Mouse (Mus musculus): ENCODE results near the gene Tmem266. TPM values are rescaled to one million over a fixed set of nuclear protein-coding genes. Genes with fewer than 3 reads are reported as not detected.

Tmem266 gene
- total RNA-seq, 2 experiments from 2014 or later = 7.7 to 10.0 TPM

- DNase-seq (ENCODE audit: low spot score in 2 of 2) = no peak
Measured at GRCm38 (mm10) chr9:55398985-55399554, 72.4 kb downstream of the Tmem266 start.

GRCm38 (mm10) chr9:55402276-55402675 lies 75.6 kb downstream of the Tmem266 start:
- no peak for DNase-seq (ENCODE audit: low spot score in 2 of 2)

- no peak for DNase-seq (ENCODE audit: low spot score in 2 of 2)
Measured at GRCm38 (mm10) chr9:55404256-55404655, 77.5 kb downstream of the Tmem266 start.

GRCm38 (mm10) chr9:55404976-55405702 lies 78.4 kb downstream of the Tmem266 start:
- DNase-seq (ENCODE audit: low spot score in 2 of 2) = no peak

GRCm38 (mm10) chr9:55406773-55407172 lies 80.1 kb downstream of the Tmem266 start:
- DNase-seq (ENCODE audit: low spot score in 2 of 2) = no peak

GRCm38 (mm10) chr9:55408851-55409250 lies 82.1 kb downstream of the Tmem266 start:
- peak in 1 of 2 experiments; percentile 33 for DNase-seq (ENCODE audit: low spot score in 2 of 2)

GRCm38 (mm10) chr9:55409833-55410232 lies 83.1 kb downstream of the Tmem266 start:
- no peak for DNase-seq (ENCODE audit: low spot score in 2 of 2)

- DNase-seq (ENCODE audit: low spot score in 2 of 2) = no peak
Measured at GRCm38 (mm10) chr9:55410430-55410829, 83.7 kb downstream of the Tmem266 start.

- no peak for DNase-seq (ENCODE audit: low spot score in 2 of 2)
Measured at GRCm38 (mm10) chr9:55411154-55411553, 84.4 kb downstream of the Tmem266 start.

- no peak for DNase-seq (ENCODE audit: low spot score in 2 of 2)
Measured at GRCm38 (mm10) chr9:55421786-55422185, 95.1 kb downstream of the Tmem266 start.

- DNase-seq (ENCODE audit: low spot score in 2 of 2) = peak in 1 of 2 experiments; percentile 33
Measured at GRCm38 (mm10) chr9:55423451-55424424, 97.0 kb downstream of the Tmem266 start.

GRCm38 (mm10) chr9:55425271-55425810 lies 98.6 kb downstream of the Tmem266 start:
- DNase-seq (ENCODE audit: low spot score in 2 of 2) = no peak

- DNase-seq (ENCODE audit: low spot score in 2 of 2) = peak; percentile 76 to 86
Measured at GRCm38 (mm10) chr9:55429242-55429975, 102.7 kb downstream of the Tmem266 start.

GRCm38 (mm10) chr9:55430133-55430532 lies 103.4 kb downstream of the Tmem266 start:
- DNase-seq (ENCODE audit: low spot score in 2 of 2) = no peak

GRCm38 (mm10) chr9:55432306-55433289 lies 105.9 kb downstream of the Tmem266 start:
- DNase-seq (ENCODE audit: low spot score in 2 of 2) = no peak

GRCm38 (mm10) chr9:55433875-55434274 lies 107.2 kb downstream of the Tmem266 start:
- no peak for DNase-seq (ENCODE audit: low spot score in 2 of 2)

GRCm38 (mm10) chr9:55438433-55438832 lies 111.7 kb downstream of the Tmem266 start:
- no peak for DNase-seq (ENCODE audit: low spot score in 2 of 2)

GRCm38 (mm10) chr9:55439206-55439780 lies 112.6 kb downstream of the Tmem266 start:
- peak in 1 of 2 experiments; percentile 6 for DNase-seq (ENCODE audit: low spot score in 2 of 2)

- no peak for DNase-seq (ENCODE audit: low spot score in 2 of 2)
Measured at GRCm38 (mm10) chr9:55447509-55447908, 120.8 kb downstream of the Tmem266 start.
